Comparison of ENCODE assay signal across 22 mouse cellular contexts in genomic region chr4:48003456-48003855, GRCm38 (mm10). TPM values are rescaled to one million over a fixed set of nuclear protein-coding genes. Genes with fewer than 3 reads are reported as not detected.
DNase-seq lines count a peak whose midpoint lies in the region; ATAC-seq and TF ChIP-seq lines count a peak whose summit lies in the region.
"Had no signal": no experiment of that assay in that cellular context is flagged by ENCODE, and none has a peak within 500 bp of the region (broad histone marks: within the 10 kb centered on the region; RNA-seq: fewer than 3 reads in every experiment).

No protein-coding gene starts in this region.

- intact Hi-C loops in left cerebral cortex, postnatal 25 days (cut with DNase I): no loop called here

- no peak for TF ChIP-seq CTCF in lung, postnatal 0 days (IDR thresholded peaks at IDR 0.05)

- no peak for ATAC-seq in lung, postnatal 0 days
- ATAC-seq: hindbrain, embryonic 16.5 days; intestine, postnatal 0 days had no signal

- no peaks in the 10 kb centered on the region for H3K27me3 ChIP-seq in lung, postnatal 0 days (replicated peaks; ENCODE audit: insufficient read depth, low read length)
- H3K27me3 ChIP-seq: forebrain, embryonic 12.5 days; heart, embryonic 13.5 days; neural tube, embryonic 13.5 days had no signal

- H3K36me3 ChIP-seq in lung, postnatal 0 days (ENCODE audit: insufficient read depth, low read length): no peaks in the 10 kb centered on the region
- H3K36me3 ChIP-seq: forebrain, embryonic 12.5 days; heart, embryonic 13.5 days; midbrain, embryonic 10.5 days; neural tube, embryonic 13.5 days had no signal

- H3K4me1 ChIP-seq in lung, postnatal 0 days (ENCODE audit: insufficient read depth, low read depth, low read length): no peaks in the 10 kb centered on the region
- H3K4me1 ChIP-seq: forebrain, embryonic 12.5 days; heart, embryonic 13.5 days; midbrain, embryonic 10.5 days; neural tube, embryonic 13.5 days had no signal

- no peak overlapping the region for H3K4me3 ChIP-seq in lung, postnatal 0 days (ENCODE audit: low read depth, low read length)
- H3K4me3 ChIP-seq: forebrain, embryonic 12.5 days; heart, embryonic 13.5 days; midbrain, embryonic 10.5 days; neural tube, embryonic 13.5 days had no signal

- 79% methylated on average over 3 of the region's 3 CpGs for WGBS in lung, postnatal 0 days

- no peaks in the 10 kb centered on the region for H3K9me3 ChIP-seq in lung, postnatal 0 days (ENCODE audit: low read length)
- H3K9me3 ChIP-seq: forebrain, embryonic 12.5 days; heart, embryonic 13.5 days; midbrain, embryonic 10.5 days; neural tube, embryonic 13.5 days had no signal

- peak; percentile 30 for DNase-seq in right cerebral cortex, adult 18-20 months
- no peak for DNase-seq in right cerebral cortex, postnatal 4 days
- peak; percentile 77 to 91 for DNase-seq in layer of hippocampus, postnatal 14 days (ENCODE audit: low spot score in 2 of 2)
- DNase-seq in left cerebral cortex, postnatal 25 days (ENCODE audit: low spot score in 2 of 2): peak; percentile 21 to 59
- DNase-seq in adrenal gland, adult 2 months: no peak
- no peak for DNase-seq in lung, postnatal 0 days (ENCODE audit: low spot score)
- no peak for DNase-seq in kidney, postnatal 25 days
- no peak for DNase-seq in kidney, adult 18-20 months
- DNase-seq: adrenal gland, adult 8-10 months; heart, adult 11 months; heart, postnatal 36 days; kidney, postnatal 36 days; lung, adult 18-20 months; lung, postnatal 36 days; thymus, postnatal 36 days had no signal

- no peak overlapping the region for H3K9ac ChIP-seq in lung, postnatal 0 days (replicated peaks; ENCODE audit: low read depth)
- H3K9ac ChIP-seq: forebrain, embryonic 12.5 days; heart, embryonic 13.5 days; neural tube, embryonic 13.5 days had no signal

- no peak overlapping the region for H3K27ac ChIP-seq in lung, postnatal 0 days (ENCODE audit: low read length)
- H3K27ac ChIP-seq: forebrain, embryonic 12.5 days; heart, embryonic 13.5 days; midbrain, embryonic 10.5 days; neural tube, embryonic 13.5 days had no signal

- TF ChIP-seq EP300 in lung, postnatal 0 days (IDR thresholded peaks at IDR 0.05): no peak

- H3K4me2 ChIP-seq in lung, postnatal 0 days (replicated peaks; ENCODE audit: low read depth, low read length): no peak overlapping the region
- H3K4me2 ChIP-seq: forebrain, embryonic 12.5 days; heart, embryonic 13.5 days; neural tube, embryonic 13.5 days had no signal

RNA-seq across cellular contexts. Expression of gene Nr4a3, which starts 41.5 kb away (rescaled TPM):
- 10 to 100 TPM; 90.2 to 95.4 TPM for total RNA-seq in layer of hippocampus, postnatal 14 days (2021)
- 10 to 100 TPM; 22.0 to 26.3 TPM for total RNA-seq in left cerebral cortex, postnatal 25 days (2021)
- 100 to 1,000 TPM in 1 of 2 experiments, 10 to 100 TPM in 1; 45.6 to 171 TPM for total RNA-seq in adrenal gland, adult 2 months (2021)
- polyA plus RNA-seq in adrenal gland, adult 2 months (2012; rRNA removed): 108 and 138 TPM in 2 replicates
- 0.14 and 0.15 TPM in 2 replicates for polyA plus RNA-seq in lung, postnatal 0 days (2015; fragmentation: Nextera tagmentation; extraction: Ambion mirVana)
- total RNA-seq: MEL had no signal

Comparison
In these comparisons a context has a peak if more than half of its experiments do, and no peak if none do; other contexts are left out.
1. DNase-seq: peak in right cerebral cortex, adult 18-20 months (single experiment), layer of hippocampus, postnatal 14 days (2 of 2) and left cerebral cortex, postnatal 25 days (2 of 2); none in right cerebral cortex, postnatal 4 days (single experiment), adrenal gland, adult 2 months (single experiment), lung, postnatal 0 days (single experiment), kidney, postnatal 25 days (0 of 2) and kidney, adult 18-20 months (single experiment).